Mouse (Mus musculus) CH12.LX (cell line): Measurements from ENCODE around the gene Tmem110.

ENCODE experiments used
- CHD2 ChIP-seq: IDR thresholded peaks from 2 replicates; pipeline ENCODE4 v1.6.1; 2011; ENCODE audit warnings: low read length, improper control_type of control experiment
- CTCF ChIP-seq, 2 experiments: IDR thresholded peaks in 1 of 2; conservative IDR thresholded peaks in 1 of 2; 2 replicates each; pipeline ENCODE4 v1.5.1; 2011 to 2012; ENCODE audit warnings: low read depth in 2 of 2, low read length in 2 of 2, improper control_type of control experiment in 1 of 2, inconsistent platforms in 1 of 2, mild to moderate bottlenecking in 1 of 2, moderate library complexity in 1 of 2
- EP300 ChIP-seq: IDR thresholded peaks from 2 replicates; pipeline ENCODE4 v1.6.1; 2011; ENCODE audit warnings: low read length, improper control_type of control experiment
- MAX ChIP-seq: IDR thresholded peaks from 2 replicates; pipeline ENCODE4 v1.6.1; 2011; ENCODE audit warnings: low read length, improper control_type of control experiment
- PAX5 ChIP-seq: IDR thresholded peaks from 2 replicates; pipeline ENCODE4 v1.6.1; 2012; ENCODE audit warnings: low read length, inconsistent platforms, mixed read lengths
- POLR2A ChIP-seq: IDR thresholded peaks from 2 replicates; pipeline ENCODE4 v1.6.1; 2011; ENCODE audit warnings: low read depth, mild to moderate bottlenecking, improper control_type of control experiment, low read length
- UBTF ChIP-seq: IDR thresholded peaks from 2 replicates; pipeline ENCODE4 v1.6.1; 2012; ENCODE audit warnings: low read depth, mild to moderate bottlenecking, inconsistent platforms, low read length, improper control_type of control experiment, moderate library complexity
- USF1 ChIP-seq: IDR thresholded peaks from 2 replicates; pipeline ENCODE4 v1.6.1; 2014; ENCODE audit warnings: low read depth, mild to moderate bottlenecking, inconsistent platforms, low read length, improper control_type of control experiment
- ZC3H11A ChIP-seq: IDR thresholded peaks from 2 replicates; pipeline ENCODE4 v1.6.1; 2012; ENCODE audit warnings: low read depth, mild to moderate bottlenecking, inconsistent platforms, low read length, improper control_type of control experiment

DNA sequence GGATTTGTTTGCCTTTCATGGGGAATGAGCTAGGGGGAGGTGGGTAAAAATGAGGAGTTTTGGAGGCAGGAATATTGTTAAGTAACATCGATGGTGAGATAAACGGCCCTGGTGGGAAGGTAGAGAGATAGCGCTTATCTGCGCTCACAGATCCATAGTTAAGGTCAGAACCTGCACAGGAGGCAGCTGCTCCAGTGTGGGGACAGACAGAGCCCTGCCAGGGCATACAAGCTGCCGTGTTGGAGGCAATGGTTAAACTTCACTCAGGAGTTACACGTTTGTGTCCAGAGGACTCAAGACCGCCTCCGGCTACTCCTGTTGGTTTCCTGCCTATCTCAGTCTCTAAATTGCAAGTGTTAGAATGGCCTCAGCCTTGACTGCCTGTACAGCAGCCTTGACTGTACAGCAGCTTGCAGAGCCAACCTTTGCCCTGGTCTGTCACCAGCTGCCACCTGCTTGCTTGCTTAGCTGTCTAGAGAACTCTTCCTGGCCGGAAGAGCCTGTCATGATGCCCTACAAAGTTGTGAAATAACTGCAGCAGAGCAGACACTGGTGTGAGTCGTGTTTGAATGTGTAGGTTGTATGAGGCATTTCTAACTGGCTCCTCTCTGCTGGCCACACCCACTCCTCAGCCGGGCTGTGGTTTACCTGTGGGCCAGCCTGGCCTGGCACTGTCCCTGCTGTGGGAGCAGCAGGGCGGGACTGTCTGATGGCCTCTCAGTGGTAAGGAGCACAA lies 49.9 kb downstream of the Tmem110 start:
- no peak for TF ChIP-seq CTCF (conservative IDR thresholded peaks at IDR 0.05 in 1 of 2, IDR thresholded peaks at IDR 0.05 in 1 of 2; ENCODE audit: low read depth in 2 of 2, low read length in 2 of 2)
- TF ChIP-seq POLR2A: no peak
- TF ChIP-seq USF1: no peak
- TF ChIP-seq EP300: no peak
- no peak for TF ChIP-seq MAX
- no peak for TF ChIP-seq CHD2
- no peak for TF ChIP-seq ZC3H11A
- TF ChIP-seq PAX5: no peak
- TF ChIP-seq UBTF: no peak
